Mouse (Mus musculus): ENCODE data around the gene Cldn6. TPM values are rescaled to one million over a fixed set of nuclear protein-coding genes. Genes with fewer than 3 reads are reported as not detected.

Cldn6 gene
- 4.5 and 12.9 TPM in 2 replicates for polyA plus RNA-seq (2015; fragmentation: Nextera tagmentation; extraction: Ambion mirVana)

GRCm38 (mm10) chr17:23679127-23679835, at the start of gene Cldn6:
Gene Cldn6 (plus strand): TSS chr17:23679249.
- no peak for ATAC-seq (replicated peaks; ENCODE audit: insufficient number of reproducible peaks, insufficient read depth, low FRiP score, low read depth)
- Histone ChIP-seq H3K36me3 (0 out of 2 replicates have a peak, but pooled peaks cover 4% of the 10 kb centered on the region), H3K9me3 (replicated peaks) (no peaks in the 10 kb centered on the region), H3K27ac (no peak within 1 kb of the TSS), H3K4me1 (replicated peaks) (peaks cover 37% of the 10 kb centered on the region), H3K4me2 (peak within 1 kb of the TSS; percentile 56), H3K27me3 (peaks cover 63% of the 10 kb centered on the region), H3K9ac (no peak within 1 kb of the TSS), H3K4me3 (peak within 1 kb of the TSS; percentile 36)
- WGBS, result 2% methylated on average over 38 of the region's 38 CpGs

- Histone ChIP-seq H3K9ac (0 out of 2 replicates have a peak overlapping the region, but pooled peaks have one; percentile 31), H3K9me3 (replicated peaks) (no peaks in the 10 kb centered on the region), H3K27ac (no peak overlapping the region), H3K4me3 (peak overlapping the region; percentile 29), H3K27me3 (peaks cover 14% of the 10 kb centered on the region), H3K4me2 (peak overlapping the region; percentile 64), H3K36me3 (no peaks in the 10 kb centered on the region), H3K4me1 (replicated peaks) (peaks cover 4% of the 10 kb centered on the region)
- peak; percentile 74 for ATAC-seq (replicated peaks; ENCODE audit: insufficient number of reproducible peaks, insufficient read depth, low FRiP score, low read depth)
- 13% methylated on average over 22 of the region's 22 CpGs for WGBS
Observed at GRCm38 (mm10) chr17:23630195-23631020, 48.6 kb upstream of the Cldn6 start.

DNA sequence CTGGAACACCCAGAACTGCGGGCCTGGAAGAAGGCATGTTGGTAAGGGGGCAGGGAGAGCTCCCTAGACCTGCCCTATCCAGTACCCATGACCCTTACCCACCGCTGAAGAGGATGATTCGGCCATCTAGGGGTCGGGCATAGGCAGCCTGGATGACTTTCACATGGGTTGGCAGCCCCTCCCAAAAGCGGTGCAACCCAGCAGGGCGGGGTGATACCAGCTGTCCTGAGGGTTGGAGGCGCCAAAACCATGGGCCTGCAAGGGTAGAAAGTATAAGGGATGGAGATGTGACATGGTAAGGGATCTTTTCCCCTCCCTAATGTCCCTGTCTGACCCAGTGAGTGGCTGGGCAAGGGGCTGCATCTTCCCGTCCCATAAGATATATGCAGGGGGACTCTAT, 47.8 kb upstream of the Cldn6 start:
- no peak overlapping the region for H3K4me2 ChIP-seq
- no peak for ATAC-seq (replicated peaks; ENCODE audit: insufficient number of reproducible peaks, insufficient read depth, low FRiP score, low read depth)
- H3K27ac ChIP-seq, result no peak overlapping the region
- no peak overlapping the region for H3K4me3 ChIP-seq
- H3K9ac ChIP-seq, result no peak overlapping the region
- H3K27me3 ChIP-seq, result peaks cover 16% of the 10 kb centered on the region
- no peaks in the 10 kb centered on the region for H3K9me3 ChIP-seq (replicated peaks)
- H3K4me1 ChIP-seq (replicated peaks), result peaks cover 4% of the 10 kb centered on the region
- 67% methylated on average over 8 of the region's 8 CpGs for WGBS
- H3K36me3 ChIP-seq, result no peaks in the 10 kb centered on the region

DNA sequence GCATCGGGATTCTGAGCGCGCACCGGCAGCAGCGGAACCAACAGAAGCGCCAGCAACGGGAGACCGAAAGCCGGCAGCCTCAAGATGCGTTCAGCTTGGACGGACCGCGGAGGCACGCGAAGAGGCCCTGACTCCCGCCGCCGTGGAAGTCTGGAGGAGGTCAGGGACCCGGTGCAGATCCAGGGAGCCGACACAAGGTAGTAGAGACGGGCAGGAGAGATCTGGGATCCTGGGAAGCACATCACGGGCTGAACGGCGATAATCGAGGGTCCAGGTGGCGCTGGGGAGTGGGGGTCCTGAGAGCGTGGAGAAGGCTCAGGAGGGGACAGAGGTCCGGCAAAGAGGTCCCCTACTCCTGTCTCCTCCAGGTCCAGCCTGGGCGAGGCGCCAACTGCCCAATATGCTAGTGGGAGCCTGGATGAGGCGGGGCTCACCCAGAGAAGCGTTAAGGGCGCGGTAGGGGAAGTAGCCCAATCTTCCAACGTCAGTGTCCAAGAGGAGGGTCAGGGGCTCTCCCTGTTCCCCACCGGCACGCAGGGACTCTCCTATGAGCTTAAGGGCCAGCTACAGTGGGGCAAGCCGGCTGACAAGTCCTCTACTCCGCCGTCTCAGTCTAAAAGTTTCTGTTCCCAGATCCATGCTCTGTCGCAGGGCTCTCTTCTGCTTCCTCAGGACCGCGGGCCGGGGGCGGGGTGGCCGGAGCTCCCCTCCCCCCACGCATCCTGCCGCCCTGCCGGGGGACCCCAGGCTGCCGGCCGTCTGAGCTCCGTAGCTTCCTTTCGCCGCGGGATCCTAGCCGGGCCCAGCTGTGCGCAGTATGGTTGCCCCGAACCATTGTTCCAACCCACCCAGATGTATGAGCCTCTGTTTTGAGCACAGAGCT, 34.2 kb upstream of the Cldn6 start, which contains the start of gene Mmp25:
TSS of gene Mmp25 (minus strand) at position 665 of the 883 bp plus-strand sequence.
- Histone ChIP-seq H3K9me3 (replicated peaks) (no peaks in the 10 kb centered on the region), H3K4me3 (peak within 1 kb of the TSS; percentile 53), H3K4me2 (peak within 1 kb of the TSS; percentile 88), H3K36me3 (no peaks in the 10 kb centered on the region), H3K9ac (peak within 1 kb of the TSS; percentile 56), H3K27me3 (peaks cover 32% of the 10 kb centered on the region), H3K27ac (no peak within 1 kb of the TSS), H3K4me1 (replicated peaks) (peaks cover 13% of the 10 kb centered on the region)
- ATAC-seq (replicated peaks; ENCODE audit: insufficient number of reproducible peaks, insufficient read depth, low FRiP score, low read depth), result peak; percentile 56
- WGBS, result 2% methylated on average over 58 of the region's 58 CpGs

- H3K4me1 ChIP-seq (replicated peaks), result peaks cover 13% of the 10 kb centered on the region
- H3K9ac ChIP-seq, result no peak overlapping the region
- WGBS, result 26% methylated on average over 10 of the region's 10 CpGs
- H3K27me3 ChIP-seq, result peaks cover 32% of the 10 kb centered on the region
- H3K9me3 ChIP-seq (replicated peaks), result no peaks in the 10 kb centered on the region
- H3K27ac ChIP-seq, result no peak overlapping the region
- no peaks in the 10 kb centered on the region for H3K36me3 ChIP-seq
- no peak overlapping the region for H3K4me2 ChIP-seq
- no peak for ATAC-seq (replicated peaks; ENCODE audit: insufficient number of reproducible peaks, insufficient read depth, low FRiP score, low read depth)
- no peak overlapping the region for H3K4me3 ChIP-seq
Observed at GRCm38 (mm10) chr17:23645894-23646293, 33.2 kb upstream of the Cldn6 start.

- ATAC-seq (replicated peaks; ENCODE audit: insufficient number of reproducible peaks, insufficient read depth, low FRiP score, low read depth), result no peak
- Histone ChIP-seq H3K4me1 (replicated peaks) (no peaks in the 10 kb centered on the region), H3K27ac (no peak overlapping the region), H3K36me3 (no peaks in the 10 kb centered on the region), H3K27me3 (peaks cover 12% of the 10 kb centered on the region), H3K4me2 (no peak overlapping the region), H3K4me3 (no peak overlapping the region), H3K9ac (no peak overlapping the region), H3K9me3 (replicated peaks) (no peaks in the 10 kb centered on the region)
- WGBS, result 77% methylated on average over 6 of the region's 6 CpGs
Observed at GRCm38 (mm10) chr17:23651363-23651762, 27.7 kb upstream of the Cldn6 start.

DNA sequence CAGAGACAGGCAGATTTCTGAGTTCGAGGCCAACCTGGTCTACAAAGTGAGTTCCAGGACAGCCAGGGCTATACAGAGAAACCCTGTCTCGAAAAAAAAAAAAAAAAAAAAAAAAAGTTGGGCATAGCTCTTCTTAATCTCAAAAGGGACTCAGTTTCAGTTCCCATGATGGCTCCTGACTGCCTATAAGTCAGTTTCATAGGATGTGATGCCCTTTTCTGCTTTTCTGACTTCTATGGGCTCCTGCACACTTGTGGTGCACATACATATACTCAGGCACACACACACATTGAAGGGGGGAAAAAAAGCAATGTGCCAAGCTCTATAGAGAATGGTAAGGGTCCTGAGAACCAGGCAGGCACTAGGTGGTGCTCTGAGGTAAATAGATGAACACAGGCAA, 25.7 kb upstream of the Cldn6 start:
- WGBS, result 64% methylated on average over 2 of the region's 2 CpGs
- Histone ChIP-seq H3K4me2 (no peak overlapping the region), H3K36me3 (no peaks in the 10 kb centered on the region), H3K9me3 (replicated peaks) (no peaks in the 10 kb centered on the region), H3K27me3 (peaks cover 7% of the 10 kb centered on the region; the same call in 1 of the 2 replicates), H3K27ac (no peak overlapping the region), H3K9ac (no peak overlapping the region), H3K4me3 (no peak overlapping the region), H3K4me1 (replicated peaks) (no peaks in the 10 kb centered on the region)
- ATAC-seq (replicated peaks; ENCODE audit: insufficient number of reproducible peaks, insufficient read depth, low FRiP score, low read depth), result no peak

GRCm38 (mm10) chr17:23654001-23654400, 25.0 kb upstream of the Cldn6 start:
- Histone ChIP-seq H3K27ac (no peak overlapping the region), H3K4me1 (replicated peaks) (no peaks in the 10 kb centered on the region), H3K36me3 (no peaks in the 10 kb centered on the region), H3K4me3 (no peak overlapping the region), H3K9ac (no peak overlapping the region), H3K4me2 (no peak overlapping the region), H3K27me3 (peaks cover 9% of the 10 kb centered on the region; the same call in 1 of the 2 replicates), H3K9me3 (replicated peaks) (no peaks in the 10 kb centered on the region)
- WGBS, result 41% methylated on average over 6 of the region's 6 CpGs
- no peak for ATAC-seq (replicated peaks; ENCODE audit: insufficient number of reproducible peaks, insufficient read depth, low FRiP score, low read depth)

DNA sequence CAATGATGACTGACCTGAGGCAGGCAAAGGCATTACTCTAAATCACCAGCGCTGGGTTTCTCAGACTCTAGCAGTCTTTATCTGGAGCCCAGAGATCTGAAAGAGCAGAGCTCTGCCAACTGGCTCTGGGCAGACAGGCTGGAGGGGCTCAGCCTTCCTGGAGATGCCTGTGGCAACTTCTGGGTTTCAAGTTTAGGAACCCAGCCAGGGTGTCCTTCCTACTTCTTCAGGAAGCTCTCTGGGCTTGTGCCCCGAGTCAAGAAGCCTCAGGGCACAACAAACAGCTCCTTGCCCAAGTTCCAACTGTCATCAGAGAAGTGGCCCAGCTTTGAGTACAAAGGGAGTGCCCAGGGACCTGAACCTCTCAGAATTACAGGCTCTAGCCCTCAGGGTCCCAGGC, 24.6 kb upstream of the Cldn6 start:
- Histone ChIP-seq H3K4me3 (no peak overlapping the region), H3K4me1 (replicated peaks) (no peaks in the 10 kb centered on the region), H3K27me3 (peaks cover 12% of the 10 kb centered on the region), H3K27ac (no peak overlapping the region), H3K4me2 (no peak overlapping the region), H3K9ac (no peak overlapping the region), H3K9me3 (replicated peaks) (no peaks in the 10 kb centered on the region), H3K36me3 (no peaks in the 10 kb centered on the region)
- 58% methylated on average over 2 of the region's 2 CpGs for WGBS
- ATAC-seq (replicated peaks; ENCODE audit: insufficient number of reproducible peaks, insufficient read depth, low FRiP score, low read depth), result no peak

GRCm38 (mm10) chr17:23658450-23658849, 20.6 kb upstream of the Cldn6 start:
- no peak overlapping the region for H3K4me3 ChIP-seq
- H3K4me1 ChIP-seq (replicated peaks), result peaks cover 12% of the 10 kb centered on the region
- peaks cover 49% of the 10 kb centered on the region for H3K27me3 ChIP-seq
- no peak overlapping the region for H3K27ac ChIP-seq
- H3K4me2 ChIP-seq, result no peak overlapping the region
- no peaks in the 10 kb centered on the region for H3K36me3 ChIP-seq
- no peak overlapping the region for H3K9ac ChIP-seq
- 71% methylated on average over 3 of the region's 3 CpGs for WGBS
- H3K9me3 ChIP-seq (replicated peaks), result no peaks in the 10 kb centered on the region
- no peak for ATAC-seq (replicated peaks; ENCODE audit: insufficient number of reproducible peaks, insufficient read depth, low FRiP score, low read depth)
